Mouse (Mus musculus) erythroblast, embryonic 14.5 days (primary cell): Measurements from ENCODE around the gene Pnpla1.

Experiments
- GATA1 ChIP-seq: IDR thresholded peaks from 2 replicates; pipeline ENCODE4 v1.6.1; 2012; ENCODE audit warnings: low read length, inconsistent platforms, mixed read lengths
- TAL1 ChIP-seq: IDR thresholded peaks from 3 replicates; pipeline ENCODE4 v1.6.1; 2012; ENCODE audit warnings: low read length, inconsistent platforms, mixed read lengths

DNA sequence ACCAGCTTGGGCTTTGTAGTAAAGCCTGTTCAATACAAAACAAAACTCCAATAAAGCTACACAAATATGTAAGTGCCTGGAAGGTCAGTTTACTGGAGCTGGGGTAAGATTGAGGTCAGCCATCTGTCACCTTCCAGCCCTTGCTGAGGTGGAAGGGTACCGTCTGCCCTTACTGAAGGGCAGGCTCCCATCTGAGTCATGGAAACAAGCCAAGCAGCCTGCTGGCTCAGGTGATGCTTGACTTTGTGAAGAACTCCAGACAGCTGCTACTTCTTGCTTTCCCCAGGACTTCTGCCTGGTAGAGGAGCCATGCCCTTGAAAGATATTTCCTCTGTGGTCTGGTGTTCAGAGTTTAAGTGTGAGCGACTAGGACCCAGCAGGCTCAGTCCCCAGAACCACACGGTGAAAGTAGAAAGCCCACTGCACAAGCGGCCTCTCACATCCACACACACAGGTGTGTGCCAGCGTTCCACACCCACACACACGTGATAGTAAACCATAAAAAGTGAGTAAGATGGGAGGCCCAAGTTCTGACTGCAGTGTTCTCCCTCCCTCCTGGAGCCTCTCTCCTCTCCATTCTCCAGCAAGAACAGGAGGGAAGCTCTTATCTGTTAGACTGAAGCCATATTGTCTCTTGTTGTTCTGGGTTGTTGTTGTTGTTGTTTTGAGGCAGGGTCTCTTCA is 32.7 kb upstream of the Pnpla1 start:
- TF ChIP-seq TAL1 (no peak), GATA1 (no peak)
